Mouse (Mus musculus) heart, adult 2 months (tissue): ENCODE data around the gene Oma1. TPM values are rescaled to one million over a fixed set of nuclear protein-coding genes. Genes with fewer than 3 reads are reported as not detected.

Experiments used
- DNase-seq, 2 experiments: peaks; one replicate each; pipeline ENCODE4 v3.0.0; 2021
- H3K27ac ChIP-seq: fragments of 200-600 bp; 2 replicates; pipeline ENCODE4 v1.8.1; 2022
- H3K27me3 ChIP-seq: fragments of 200-500 bp; 2 replicates; pipeline ENCODE4 v1.6.1; 2012; ENCODE audit warnings: mild to moderate bottlenecking, low read length, inconsistent platforms, mixed read lengths; ENCODE audit not compliant: control insufficient read depth, insufficient read depth
- H3K36me3 ChIP-seq: fragments of 200-500 bp; 2 replicates; pipeline ENCODE4 v1.6.1; 2012; ENCODE audit warnings: low read length, inconsistent platforms; ENCODE audit not compliant: control insufficient read depth, insufficient read depth
- H3K4me1 ChIP-seq: fragments of 200-500 bp; 2 replicates; pipeline ENCODE4 v1.6.1; 2011; ENCODE audit warnings: low read length; ENCODE audit not compliant: control insufficient read depth, insufficient read depth
- H3K4me3 ChIP-seq: fragments of 200-600 bp; 2 replicates; pipeline ENCODE4 v1.8.1; 2022
- H3K79me2 ChIP-seq: fragments of 200-500 bp; replicated peaks from 2 replicates; pipeline ENCODE4 v1.6.1; 2012; ENCODE audit warnings: mild to moderate bottlenecking, inconsistent platforms, low read length, moderate library complexity, mixed read lengths; ENCODE audit not compliant: control insufficient read depth, insufficient read depth
- H3K9ac ChIP-seq: fragments of 200-500 bp; 2 replicates; pipeline ENCODE4 v1.6.1; 2012; ENCODE audit warnings: low read depth, mild to moderate bottlenecking, control low read depth, inconsistent platforms, low read length, mixed read lengths
- CTCF ChIP-seq: fragments of 200-600 bp; IDR thresholded peaks from 2 replicates; pipeline ENCODE4 v1.8.1; 2022; ENCODE audit warnings: antibody characterized with exemption, mild to moderate bottlenecking, moderate library complexity
- EP300 ChIP-seq: fragments of 200-500 bp; IDR thresholded peaks from 2 replicates; pipeline ENCODE4 v1.6.1; 2011; ENCODE audit warnings: low read depth, low read length, control low read depth; ENCODE audit not compliant: insufficient read depth
- POLR2A ChIP-seq: fragments of 200-500 bp; IDR thresholded peaks from 2 replicates; pipeline ENCODE4 v1.6.1; 2011; ENCODE audit warnings: mild to moderate bottlenecking, low read depth, low read length, control low read depth; ENCODE audit not compliant: insufficient read depth
- WGBS: fragments of 180-500 bp; shearing (Covaris S2); methylation state at CpG from one replicate; pipeline ENCODE4 v1.1.7; 2018; 5-methylcytosine and 5-hydroxymethylcytosine counted together
- intact Hi-C: fragments of 180-260 bp; cut with DNase I; formaldehyde crosslinking; loops from one replicate; pipeline ENCODE4 v1.15.1; 2025
- polyA plus RNA-seq: library from polyadenylated mRNA; depleted of rRNA; stranded (reverse); fragments of >200 nt; gene quantifications from 2 replicates; pipeline ENCODE4 v1.2.3, GENCODE M21; 2012
- total RNA-seq, 2 experiments: library from RNA; stranded (reverse); gene quantifications; 2 replicates each; pipeline ENCODE4 v1.2.3; 2021

Gene Oma1
- total and polyA plus RNA-seq, 3 experiments, result 20.4 to 40.1 (median 33.0) TPM

DNA sequence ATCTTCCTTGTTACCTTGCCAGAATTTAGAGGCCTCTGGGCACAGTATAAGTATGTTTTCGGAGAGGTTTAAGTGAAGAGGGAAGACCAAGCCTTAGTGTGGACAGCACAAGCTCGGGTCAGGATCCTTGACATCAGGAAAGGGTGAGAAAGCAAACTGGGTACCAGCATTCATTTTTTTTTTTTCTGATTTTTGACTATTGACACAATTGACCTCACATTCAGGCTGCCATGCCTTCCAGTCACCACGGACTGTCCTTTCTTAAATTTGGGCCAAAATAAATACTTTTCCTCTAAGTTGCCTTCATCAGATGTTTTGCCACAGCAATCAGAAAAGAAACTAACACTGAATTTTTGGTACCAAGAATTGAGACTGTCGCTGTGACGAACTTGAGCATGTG is 68.6 kb downstream of the Oma1 start:
- Histone ChIP-seq H3K9ac (no peak overlapping the region), H3K36me3 (no peaks in the 10 kb centered on the region), H3K79me2 (no peaks in the 10 kb centered on the region), H3K27me3 (no peaks in the 10 kb centered on the region), H3K4me1 (no peaks in the 10 kb centered on the region), H3K4me3 (no peak overlapping the region), H3K27ac (no peak overlapping the region)
- intact Hi-C loops, result no loop called here
- TF ChIP-seq CTCF, result no peak
- TF ChIP-seq EP300, result no peak
- TF ChIP-seq POLR2A, result no peak
- 76% methylated on average over 5 of the region's 5 CpGs for WGBS
- DNase-seq, result no peak

DNA sequence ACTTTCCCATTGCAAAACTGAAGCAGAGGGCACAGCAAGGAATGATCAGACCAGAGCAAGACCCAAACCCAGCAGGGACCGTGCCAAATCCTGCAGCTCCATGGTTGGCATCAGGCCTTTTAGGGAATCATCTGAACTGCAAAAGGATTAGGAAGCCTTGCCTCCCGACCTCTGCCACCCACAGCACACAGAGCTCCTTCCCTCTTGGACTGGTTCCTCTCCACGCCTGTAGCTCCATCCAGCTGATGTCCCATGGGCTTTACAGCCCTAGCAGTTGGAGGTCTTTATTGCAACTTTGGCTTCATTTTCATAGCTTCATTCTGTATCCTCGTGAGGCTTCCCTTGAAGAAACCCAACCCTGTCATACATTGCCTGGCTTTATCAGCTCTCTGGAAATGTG is 71.4 kb downstream of the Oma1 start:
- Histone ChIP-seq H3K9ac (no peak overlapping the region), H3K27me3 (no peaks in the 10 kb centered on the region), H3K4me1 (no peaks in the 10 kb centered on the region), H3K27ac (no peak overlapping the region), H3K36me3 (no peaks in the 10 kb centered on the region), H3K4me3 (no peak overlapping the region), H3K79me2 (no peaks in the 10 kb centered on the region)
- TF ChIP-seq POLR2A (no peak), EP300 (no peak), CTCF (no peak)
- DNase-seq, result no peak
- WGBS, result 44% methylated on average over 4 of the region's 4 CpGs
- intact Hi-C loops, result no loop called here

DNA sequence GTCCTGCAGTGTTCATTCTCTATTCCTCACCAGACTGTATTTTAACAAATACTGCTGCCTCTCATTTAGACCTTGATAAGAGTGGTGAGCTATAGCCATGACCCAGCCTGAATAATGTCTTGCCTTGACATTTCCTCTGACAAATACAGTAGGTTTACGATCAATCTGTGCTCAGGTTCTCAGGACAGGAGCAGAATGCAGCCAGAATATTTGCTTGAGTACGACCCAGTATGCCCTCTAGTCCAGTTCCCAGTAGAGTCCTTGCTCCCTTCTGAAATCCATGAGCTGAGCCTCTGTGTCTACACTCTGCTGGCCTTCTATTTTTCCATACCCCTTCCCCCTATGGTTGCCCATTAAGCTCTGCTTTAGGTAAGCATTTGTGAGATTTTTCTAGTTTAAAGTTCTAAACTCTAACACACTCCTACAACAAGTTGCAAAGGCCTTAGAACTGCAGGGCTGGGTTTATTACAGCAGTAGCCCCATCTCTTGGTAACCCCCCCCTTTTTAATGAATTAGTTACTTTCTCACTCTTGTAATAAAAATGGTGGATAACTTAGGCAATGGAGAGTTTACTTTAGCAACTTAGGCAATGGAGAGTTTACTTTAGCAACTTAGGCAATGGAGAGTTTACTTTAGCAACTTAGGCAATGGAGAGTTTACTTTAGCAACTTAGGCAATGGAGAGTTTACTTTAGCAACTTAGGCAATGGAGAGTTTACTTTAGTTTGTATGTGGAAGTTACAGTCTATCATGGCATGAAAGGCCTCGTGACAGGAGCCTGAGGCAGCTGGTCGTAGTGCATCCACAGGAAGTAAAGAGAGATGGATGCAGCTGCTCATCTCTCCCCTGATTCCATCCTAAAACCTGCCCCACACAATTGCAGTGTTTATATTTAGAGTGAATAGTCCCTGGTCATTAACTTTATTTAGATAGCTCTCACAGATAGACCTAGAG is 72.5 kb downstream of the Oma1 start:
- no peaks in the 10 kb centered on the region for H3K36me3 ChIP-seq
- no peak for DNase-seq
- H3K27ac ChIP-seq, result no peak overlapping the region
- H3K27me3 ChIP-seq, result no peaks in the 10 kb centered on the region
- intact Hi-C loops, result no loop called here
- TF ChIP-seq CTCF (no peak), POLR2A (no peak), EP300 (no peak)
- H3K4me3 ChIP-seq, result no peak overlapping the region
- H3K79me2 ChIP-seq, result no peaks in the 10 kb centered on the region
- 72% methylated on average over 4 of the region's 4 CpGs for WGBS
- no peak overlapping the region for H3K9ac ChIP-seq
- H3K4me1 ChIP-seq, result no peaks in the 10 kb centered on the region

DNA sequence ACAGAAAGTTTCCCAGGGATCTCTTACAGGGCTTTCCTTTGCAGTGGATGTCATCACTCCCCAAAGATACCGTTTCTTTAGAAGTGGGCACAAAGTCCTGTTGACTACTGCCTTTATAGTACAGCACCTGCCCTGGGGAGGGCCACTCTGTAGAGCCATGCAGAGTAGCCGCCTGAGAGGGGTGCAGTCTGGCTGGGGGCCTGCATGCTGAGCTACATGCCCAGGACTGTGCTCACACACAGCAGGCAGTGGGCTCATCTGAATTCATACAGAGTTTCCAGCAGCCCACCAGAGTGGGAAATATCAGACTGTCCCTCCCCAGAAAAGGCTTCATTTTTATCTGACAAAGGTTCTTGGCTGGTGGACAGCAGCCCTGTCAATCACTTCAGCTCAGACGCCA is 73.7 kb downstream of the Oma1 start:
- H3K4me1 ChIP-seq, result no peaks in the 10 kb centered on the region
- H3K27me3 ChIP-seq, result no peaks in the 10 kb centered on the region
- H3K9ac ChIP-seq, result no peak overlapping the region
- no peaks in the 10 kb centered on the region for H3K36me3 ChIP-seq
- DNase-seq, result no peak
- TF ChIP-seq POLR2A (no peak), EP300 (no peak), CTCF (no peak)
- intact Hi-C loops, result no loop called here
- H3K79me2 ChIP-seq, result no peaks in the 10 kb centered on the region
- H3K27ac ChIP-seq, result no peak overlapping the region
- WGBS, result 59% methylated on average over 3 of the region's 3 CpGs
- no peak overlapping the region for H3K4me3 ChIP-seq

DNA sequence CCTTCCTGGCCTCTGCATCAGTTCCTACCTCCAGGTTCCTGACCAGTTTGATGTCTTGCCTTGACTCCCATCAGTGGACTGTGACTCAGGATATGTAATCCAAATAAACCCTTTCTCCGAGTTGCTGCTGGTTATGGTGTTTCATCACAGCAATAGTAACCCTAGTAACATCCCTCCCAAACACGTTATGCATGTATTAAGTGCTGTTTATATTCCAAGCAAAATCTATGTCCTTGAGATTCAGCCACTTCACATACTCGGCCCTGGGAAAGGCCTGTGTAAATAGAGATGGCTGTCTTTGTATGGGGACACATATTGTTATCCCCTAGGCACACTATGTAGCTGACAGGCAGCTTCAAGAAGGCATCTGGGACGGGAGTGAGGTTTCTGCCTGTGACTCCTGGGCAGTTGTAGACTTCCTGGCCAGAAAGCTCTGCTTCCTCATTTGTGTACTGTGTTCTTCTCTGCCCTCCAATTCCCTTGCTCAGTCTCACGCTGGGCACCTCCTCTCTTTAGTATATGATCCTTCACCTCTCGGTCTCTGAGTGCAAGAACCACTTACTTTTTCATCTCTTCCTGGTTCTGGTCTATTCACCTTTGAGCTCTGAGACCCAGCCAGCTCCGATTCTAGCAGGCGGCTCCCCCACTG is 75.0 kb downstream of the Oma1 start:
- no peaks in the 10 kb centered on the region for H3K79me2 ChIP-seq
- WGBS, result 62% methylated on average over 8 of the region's 8 CpGs
- intact Hi-C loops, result no loop called here
- H3K36me3 ChIP-seq, result no peaks in the 10 kb centered on the region
- no peak overlapping the region for H3K4me3 ChIP-seq
- no peak overlapping the region for H3K27ac ChIP-seq
- no peaks in the 10 kb centered on the region for H3K4me1 ChIP-seq
- no peak for TF ChIP-seq EP300
- no peak for TF ChIP-seq CTCF
- TF ChIP-seq POLR2A, result no peak
- DNase-seq, result no peak
- H3K27me3 ChIP-seq, result no peaks in the 10 kb centered on the region
- H3K9ac ChIP-seq, result no peak overlapping the region

DNA sequence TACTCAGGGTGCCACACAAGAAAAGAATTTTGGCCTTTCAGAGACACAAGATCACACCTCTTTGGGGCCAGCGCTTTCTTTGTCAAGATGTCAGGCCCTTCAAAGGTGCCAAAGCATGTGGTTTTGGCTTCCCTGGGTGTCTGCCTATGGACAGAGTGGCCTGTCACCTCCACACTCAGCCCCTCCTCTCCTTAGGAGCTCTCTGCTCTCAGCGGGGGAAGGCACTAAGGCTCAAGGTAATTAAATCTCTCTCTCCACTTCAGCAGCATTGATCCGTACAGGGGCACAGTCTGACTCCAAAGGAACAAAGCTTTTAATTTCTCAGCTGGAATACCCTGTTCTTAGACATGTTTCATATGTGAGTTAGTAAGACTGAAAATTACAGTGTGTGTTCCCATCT is 76.0 kb downstream of the Oma1 start:
- Histone ChIP-seq H3K36me3 (no peaks in the 10 kb centered on the region), H3K4me1 (no peaks in the 10 kb centered on the region), H3K9ac (no peak overlapping the region), H3K27me3 (no peaks in the 10 kb centered on the region), H3K79me2 (no peaks in the 10 kb centered on the region), H3K4me3 (no peak overlapping the region), H3K27ac (no peak overlapping the region)
- WGBS, result 51% methylated on average over 3 of the region's 3 CpGs
- intact Hi-C loops, result no loop called here
- no peak for TF ChIP-seq POLR2A
- TF ChIP-seq EP300, result no peak
- no peak for TF ChIP-seq CTCF
- DNase-seq, result no peak
